Mouse (Mus musculus): ENCODE measurements around the gene Pttg1.

DNA sequence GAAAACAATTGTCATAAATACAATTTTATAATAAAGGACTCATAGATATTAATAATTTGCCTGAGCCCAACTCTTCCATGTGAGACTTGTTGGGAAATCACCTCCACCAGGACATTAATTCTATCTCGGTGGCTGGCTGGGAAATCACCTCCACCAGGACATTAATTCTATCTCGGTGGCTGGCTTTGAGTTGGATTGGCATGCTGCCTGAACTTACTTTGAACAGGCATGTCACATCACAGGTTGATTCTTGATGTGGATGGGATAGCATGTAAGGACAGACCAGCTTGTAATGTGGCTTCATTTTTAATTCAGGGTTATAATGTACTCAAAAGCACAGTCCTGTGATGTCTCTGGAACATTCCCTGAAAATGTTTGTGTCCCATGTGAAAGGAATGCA is 23.9 kb upstream of the Pttg1 start:
- TF ChIP-seq POLR2A (IDR thresholded peaks at IDR 0.05; ENCODE audit: borderline replicate concordance, extremely low read depth, insufficient read depth, insufficient read length, poor library complexity, severe bottlenecking) (no peak), CTCF (IDR thresholded peaks at IDR 0.05; ENCODE audit: borderline replicate concordance, extremely low read depth, insufficient read depth, insufficient read length) (no peak)
